19 mouse cellular contexts compared by ENCODE assay signal in genomic region chr11:21545021-21545420, GRCm38 (mm10). TPM values are rescaled to one million over a fixed set of nuclear protein-coding genes. Genes with fewer than 3 reads are reported as not detected.
A peak's percentile ranks its signal among the peaks of the same experiment; 100 is the strongest.
DNase-seq lines count a peak whose midpoint lies in the region; ATAC-seq lines count a peak whose summit lies in the region.
"Had no signal": no experiment of that assay in that cellular context is flagged by ENCODE, and none has a peak within 500 bp of the region (broad histone marks: within the 10 kb centered on the region; RNA-seq: fewer than 3 reads in every experiment).

No protein-coding gene starts in this region.

- H3K4me2 ChIP-seq in embryonic facial prominence, embryonic 14.5 days (ENCODE audit: low read depth, low read length) = no peak overlapping the region

- H3K27me3 ChIP-seq in embryonic facial prominence, embryonic 14.5 days (replicated peaks; ENCODE audit: control insufficient read depth, insufficient read depth, low read length) = no peaks in the 10 kb centered on the region

- no peaks in the 10 kb centered on the region for H3K36me3 ChIP-seq in embryonic facial prominence, embryonic 14.5 days (ENCODE audit: control insufficient read depth, insufficient read depth, low read length)
- H3K36me3 ChIP-seq: G1E; hindbrain, embryonic 10.5 days had no signal

- no peak overlapping the region for H3K4me3 ChIP-seq in embryonic facial prominence, embryonic 14.5 days (ENCODE audit: low read depth, low read length)
- H3K4me3 ChIP-seq: gastrocnemius, adult 2 months; hindbrain, embryonic 10.5 days had no signal

- no peaks in the 10 kb centered on the region for H3K9me3 ChIP-seq in embryonic facial prominence, embryonic 14.5 days (ENCODE audit: control insufficient read depth, low read length)
- H3K9me3 ChIP-seq: G1E; hindbrain, embryonic 10.5 days had no signal

- H3K9ac ChIP-seq in embryonic facial prominence, embryonic 14.5 days (ENCODE audit: low read depth, low read length) = no peak overlapping the region
- H3K9ac ChIP-seq: liver, postnatal 0 days had no signal

- no peaks in the 10 kb centered on the region for H3K4me1 ChIP-seq in embryonic facial prominence, embryonic 14.5 days (ENCODE audit: control insufficient read depth, insufficient read depth, low read length)
- H3K4me1 ChIP-seq: hindbrain, embryonic 10.5 days had no signal

- peak; percentile 13 to 76 for DNase-seq in frontal cortex, postnatal 36 days (ENCODE audit: low spot score in 2 of 2)
- no peak for DNase-seq in frontal cortex, postnatal 25 days (ENCODE audit: low spot score in 2 of 2)
- DNase-seq in right cerebral cortex, adult 2 months (ENCODE audit: low spot score in 2 of 2) = peak; percentile 25 to 52
- no peak for DNase-seq in right cerebral cortex, postnatal 4 days
- peak; percentile 35 for DNase-seq in embryonic facial prominence, embryonic 14.5 days (ENCODE audit: low spot score)
- DNase-seq in telencephalon, adult 2 months (ENCODE audit: low read depth, low spot score) = peak; percentile 80
- no peak for DNase-seq in embryo, embryonic 11 days
- DNase-seq: cerebellum, adult 2 months; gastrocnemius, adult 2 months; kidney, adult 8-10 months; kidney, postnatal 25 days; liver; liver, postnatal 0 days; lung, postnatal 14 days; thymus, postnatal 4 days had no signal

- no peak overlapping the region for H3K27ac ChIP-seq in embryonic facial prominence, embryonic 14.5 days (replicated peaks; ENCODE audit: low read depth, low read length)
- H3K27ac ChIP-seq: gastrocnemius, adult 2 months; hindbrain, embryonic 10.5 days had no signal

- 53% methylated on average over 2 of the region's 2 CpGs for WGBS in embryonic facial prominence, embryonic 14.5 days

- no peak for ATAC-seq in embryonic facial prominence, embryonic 14.5 days (ENCODE audit: low read depth)
- ATAC-seq: CD4-positive, CD25-positive, alpha-beta regulatory T cell, adult 4 months; inflammation-experienced regulatory T-cells, adult 6 months; liver, postnatal 0 days had no signal

RNA-seq across cellular contexts. Expression of gene Wdpcp, which starts 27.0 kb away (rescaled TPM):
- 9.0 and 10.3 TPM in 2 replicates for polyA plus RNA-seq in embryonic facial prominence, embryonic 14.5 days (2014; fragmentation: Nextera tagmentation; extraction: Ambion mirVana)

RNA-seq across cellular contexts. Expression of gene Mdh1, which starts 27.1 kb away (rescaled TPM):
- 401 and 437 TPM in 2 replicates for polyA plus RNA-seq in embryonic facial prominence, embryonic 14.5 days (2014; fragmentation: Nextera tagmentation; extraction: Ambion mirVana)

Comparison
In these comparisons a context has a peak if more than half of its experiments do, and no peak if none do; other contexts are left out.
1. DNase-seq: peak in frontal cortex, postnatal 36 days (2 of 2), right cerebral cortex, adult 2 months (2 of 2), embryonic facial prominence, embryonic 14.5 days (single experiment) and telencephalon, adult 2 months (single experiment); none in frontal cortex, postnatal 25 days (0 of 2), right cerebral cortex, postnatal 4 days (single experiment) and embryo, embryonic 11 days (single experiment).